Mouse (Mus musculus): Measurements from ENCODE around the gene Clk2.

- TF ChIP-seq CTCF (IDR thresholded peaks at IDR 0.05; ENCODE audit: extremely low read depth, insufficient read length, insufficient replicate concordance, low read depth, low read length), result no peak
- no peak for TF ChIP-seq POLR2A (IDR thresholded peaks at IDR 0.05; ENCODE audit: low read depth, low read length)
Observed at GRCm38 (mm10) chr3:89199839-89200238, 35.2 kb downstream of the Clk2 start.
